Comparison of ENCODE assay signal across 27 mouse cellular contexts in the genomic region with DNA sequence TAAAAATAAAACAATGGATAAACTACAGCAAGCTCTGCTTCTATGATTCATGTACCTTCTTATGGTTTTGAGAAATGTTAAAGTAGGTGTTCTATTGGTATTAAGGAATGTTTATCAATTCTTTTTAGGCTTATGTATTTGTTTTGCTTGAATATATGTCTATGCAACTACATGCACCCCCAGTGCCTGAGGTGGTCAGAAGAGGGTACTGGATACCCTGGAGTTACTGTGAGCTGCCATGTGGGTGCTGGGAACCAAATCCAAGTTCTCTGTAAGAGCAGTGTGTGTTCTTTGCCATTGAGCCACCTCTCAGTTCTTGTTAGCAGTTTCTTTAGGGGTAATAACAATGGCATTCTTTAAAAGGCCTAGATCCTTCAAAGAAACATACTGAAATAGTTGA. TPM values are rescaled to one million over a fixed set of nuclear protein-coding genes. Genes with fewer than 3 reads are reported as not detected.
A peak's percentile ranks its signal among the peaks of the same experiment; 100 is the strongest.
DNase-seq lines count a peak whose midpoint lies in the region; ATAC-seq and TF ChIP-seq lines count a peak whose summit lies in the region.
"Had no signal": no experiment of that assay in that cellular context is flagged by ENCODE, and none has a peak within 500 bp of the region (broad histone marks: within the 10 kb centered on the region; RNA-seq: fewer than 3 reads in every experiment).

No protein-coding gene starts in this region.

- no peak overlapping the region for H3K4me3 ChIP-seq in liver, embryonic 11.5 days (ENCODE audit: low read depth, low read length)
- H3K4me3 ChIP-seq in CH12.LX (replicated peaks in 1 of 3; ENCODE audit: low read depth in 2 of 3, low read length in 2 of 3, poor library complexity in 1 of 3) = no peak overlapping the region
- H3K4me3 ChIP-seq in MEL (ENCODE audit: control insufficient read depth in 1 of 2, insufficient read depth in 1 of 2, low read depth in 2 of 2, low read length in 2 of 2) = no peak overlapping the region

- peaks cover 27% of the 10 kb centered on the region for H3K79me2 ChIP-seq in CH12.LX (replicated peaks; ENCODE audit: control insufficient read depth, extremely low read depth, insufficient read depth, poor library complexity, severe bottlenecking)
- H3K79me2 ChIP-seq in MEL (ENCODE audit: control insufficient read depth, insufficient read depth, low read length, poor library complexity) = peaks cover 20% of the 10 kb centered on the region

- H3K4me2 ChIP-seq in liver, embryonic 11.5 days = peak overlapping the region; percentile 78
- H3K4me2 ChIP-seq in CH12.LX (ENCODE audit: insufficient read depth, low read depth, poor library complexity, severe bottlenecking) = no peak overlapping the region

- dilution Hi-C loops in CH12.LX (cut with MboI; ENCODE audit: extremely low pct_ligation_motif_present, extremely low pct_unique_long_range_greater_than_20kb, low sequenced_read_pairs) = no loop called here

- in situ Hi-C loops in CH12.LX (cut with MboI; ENCODE audit: low pct_ligation_motif_present, low pct_unique_long_range_greater_than_20kb, low sequenced_read_pairs) = no loop called here

- H3K4me1 ChIP-seq in liver, embryonic 11.5 days (replicated peaks; ENCODE audit: control insufficient read depth, insufficient read depth, low read length) = peaks cover 20% of the 10 kb centered on the region
- H3K4me1 ChIP-seq in CH12.LX (ENCODE audit: control insufficient read depth in 1 of 2, insufficient read depth in 2 of 2) = peaks cover 0 to 26% of the 10 kb centered on the region in 2 experiments; a peak in 2 of 4 replicates
- peaks cover 6 to 8% of the 10 kb centered on the region in 2 experiments; a peak in 3 of 4 replicates for H3K4me1 ChIP-seq in MEL (ENCODE audit: control insufficient read depth in 1 of 2, insufficient read depth in 2 of 2, low read length in 2 of 2)

- no peak overlapping the region for H3K9ac ChIP-seq in liver, embryonic 11.5 days (ENCODE audit: low read depth, low read length)
- no peak overlapping the region for H3K9ac ChIP-seq in CH12.LX (ENCODE audit: insufficient read depth, low read depth)
- peak overlapping the region; percentile 82 for H3K9ac ChIP-seq in MEL (ENCODE audit: control insufficient read depth, low read depth, low read length, poor library complexity, severe bottlenecking)
- H3K9ac ChIP-seq: embryonic facial prominence, embryonic 13.5 days; forebrain, embryonic 12.5 days; forebrain, embryonic 15.5 days; heart, embryonic 13.5 days; hindbrain, embryonic 12.5 days; hindbrain, embryonic 15.5 days had no signal

- H3K36me3 ChIP-seq in liver, embryonic 11.5 days (ENCODE audit: control insufficient read depth, insufficient read depth, low read length) = peaks cover 22% of the 10 kb centered on the region
- H3K36me3 ChIP-seq in CH12.LX (replicated peaks in 1 of 2; ENCODE audit: control insufficient read depth in 1 of 2, insufficient read depth in 1 of 2, low read length in 1 of 2) = peaks cover 22 to 50% of the 10 kb centered on the region in 2 experiments
- peaks cover 0 to 13% of the 10 kb centered on the region in 2 experiments; a peak in 3 of 4 replicates for H3K36me3 ChIP-seq in MEL (ENCODE audit: control insufficient read depth in 1 of 2, insufficient read depth in 2 of 2, low read length in 2 of 2)

- H3K27ac ChIP-seq in liver, embryonic 11.5 days (ENCODE audit: low read depth, low read length) = no peak overlapping the region
- H3K27ac ChIP-seq in CH12.LX (ENCODE audit: insufficient read depth, low read depth) = no peak overlapping the region
- no peak overlapping the region for H3K27ac ChIP-seq in MEL (ENCODE audit: control insufficient read depth, low read depth, low read length)
- H3K27ac ChIP-seq: embryonic facial prominence, embryonic 10.5 days; embryonic facial prominence, embryonic 13.5 days; forebrain, embryonic 12.5 days; forebrain, embryonic 15.5 days; heart, embryonic 13.5 days; hindbrain, embryonic 12.5 days; hindbrain, embryonic 15.5 days had no signal

- H3K27me3 ChIP-seq in liver, embryonic 11.5 days (replicated peaks; ENCODE audit: control insufficient read depth, insufficient read depth, low read length) = no peaks in the 10 kb centered on the region
- H3K27me3 ChIP-seq in CH12.LX (replicated peaks) (no peaks in the 10 kb centered on the region), MEL (ENCODE audit: control insufficient read depth in 1 of 2, insufficient read depth in 2 of 2, low read length in 2 of 2) (no peaks in the 10 kb centered on the region)
- H3K27me3 ChIP-seq: embryonic facial prominence, embryonic 13.5 days; forebrain, embryonic 12.5 days; forebrain, embryonic 15.5 days; heart, embryonic 13.5 days; hindbrain, embryonic 12.5 days; hindbrain, embryonic 15.5 days; Patski had no signal

- H3K9me3 ChIP-seq in liver, embryonic 11.5 days (ENCODE audit: control insufficient read depth, low read length) = no peaks in the 10 kb centered on the region
- H3K9me3 ChIP-seq in CH12.LX (replicated peaks; ENCODE audit: low read length) (no peaks in the 10 kb centered on the region), MEL (replicated peaks; ENCODE audit: insufficient read depth, low read length) (no peaks in the 10 kb centered on the region)
- H3K9me3 ChIP-seq: embryonic facial prominence, embryonic 10.5 days; embryonic facial prominence, embryonic 13.5 days; forebrain, embryonic 12.5 days; forebrain, embryonic 15.5 days; heart, embryonic 10.5 days; heart, embryonic 13.5 days; hindbrain, embryonic 12.5 days; hindbrain, embryonic 15.5 days had no signal

- TF ChIP-seq POLR2A in CH12.LX (IDR thresholded peaks at IDR 0.05; ENCODE audit: low read depth, low read length) (no peak), MEL (IDR thresholded peaks at IDR 0.05; ENCODE audit: control insufficient read depth in 1 of 2, insufficient read depth in 1 of 2, low read depth in 1 of 2, low read length in 2 of 2, poor library complexity in 1 of 2) (peak in 1 of 2 experiments; percentile 7; a peak in 1 of 4 replicates)

- DNase-seq in liver, embryonic 11.5 days (ENCODE audit: low spot score) = no peak
- DNase-seq in liver (no peak), CH12.LX (ENCODE audit: extremely low read depth) (no peak), MEL (ENCODE audit: low read depth, low spot score) (peak; percentile 14)
- DNase-seq in layer of hippocampus, adult 9-11 months = no peak
- no peak for DNase-seq in spleen, postnatal 36 days (ENCODE audit: low spot score in 2 of 2)
- DNase-seq: adrenal gland, postnatal 10 days; adrenal gland, postnatal 36 days; cerebellum, adult 2 months; cerebellum, postnatal 10 days; cerebellum, postnatal 36 days; embryo, embryonic 11 days; gastrocnemius, postnatal 25 days; heart, adult 2 months; heart, postnatal 14 days had no signal

- TF ChIP-seq CTCF in CH12.LX (conservative IDR thresholded peaks at IDR 0.05 in 1 of 2, IDR thresholded peaks at IDR 0.05 in 1 of 2; ENCODE audit: low read depth in 2 of 2, low read length in 2 of 2) (no peak), MEL (IDR thresholded peaks at IDR 0.05 in 2 of 3, conservative IDR thresholded peaks at IDR 0.05 in 1 of 3; ENCODE audit: control insufficient read depth in 1 of 3, insufficient read depth in 1 of 3, low read depth in 2 of 3, low read length in 3 of 3, poor library complexity in 1 of 3, severe bottlenecking in 1 of 3) (no peak)

- no peak for TF ChIP-seq EP300 in CH12.LX (IDR thresholded peaks at IDR 0.05; ENCODE audit: low read length)
- TF ChIP-seq EP300 in MEL (IDR thresholded peaks at IDR 0.05; ENCODE audit: low read depth in 1 of 2, low read length in 2 of 2) = no peak

- no peak for ATAC-seq in liver, embryonic 11.5 days (replicated peaks; ENCODE audit: low FRiP score)
- ATAC-seq: CD4-positive, CD25-positive, alpha-beta regulatory T cell, adult 4 months; forebrain, embryonic 15.5 days; Patski had no signal

- TF ChIP-seq RAD21 in CH12.LX (IDR thresholded peaks at IDR 0.05; ENCODE audit: low read depth, low read length) (no peak), MEL (IDR thresholded peaks at IDR 0.05; ENCODE audit: low read depth, low read length) (no peak)

TF ChIP-seq in CH12.LX, 34 proteins besides CTCF, POLR2A, EP300 and RAD21 (continues in another document):
- peak; percentile 29; the same call in 1 of the 2 replicates for TF ChIP-seq POLR2AphosphoS2 (IDR thresholded peaks at IDR 0.05; ENCODE audit: low read depth, low read length)

TF ChIP-seq in MEL, 35 proteins besides CTCF, POLR2A, EP300 and RAD21 (continues in another document):
- peak; percentile 67 for TF ChIP-seq POLR2AphosphoS2 (IDR thresholded peaks at IDR 0.05; ENCODE audit: low read length)

RNA-seq across cellular contexts. Expression of gene Akap8l, which starts 1.3 kb away (rescaled TPM):
- 61.4 and 74.3 TPM in 2 replicates for polyA plus RNA-seq in liver, embryonic 11.5 days (2014; fragmentation: Nextera tagmentation; extraction: Ambion mirVana)
- total RNA-seq in CH12.LX (2012; rRNA removed) (32.0 and 41.4 TPM in 2 replicates), CH12.LX (2014; rRNA removed) (29.6 and 30.1 TPM in 2 replicates), MEL (2012; rRNA removed) (34.1 and 40.0 TPM in 2 replicates)
- polyA plus RNA-seq in CH12.LX (2012; ENCODE audit: insufficient read length, low read depth) (43.4 and 51.2 TPM in 2 replicates), MEL (2012; ENCODE audit: insufficient read depth in 1 of 2, insufficient read length in 2 of 2, low read depth in 1 of 2, low replicate concordance in 2 of 2, missing spikeins in 1 of 2) (10 to 100 TPM in 1 of 2 experiments, not detected in 1; 63.8 TPM)

RNA-seq across cellular contexts. Expression of gene Akap8, which starts 30.7 kb away (rescaled TPM):
- polyA plus RNA-seq in liver, embryonic 11.5 days (2014; fragmentation: Nextera tagmentation; extraction: Ambion mirVana) = 54.9 and 60.9 TPM in 2 replicates
- total RNA-seq in CH12.LX (2012; rRNA removed) (62.5 and 85.8 TPM in 2 replicates), CH12.LX (2014; rRNA removed) (75.2 and 80.2 TPM in 2 replicates), MEL (2012; rRNA removed) (80.3 and 101 TPM in 2 replicates)
- polyA plus RNA-seq in CH12.LX (2012; ENCODE audit: insufficient read length, low read depth) (146 and 174 TPM in 2 replicates), MEL (2012; ENCODE audit: insufficient read depth in 1 of 2, insufficient read length in 2 of 2, low read depth in 1 of 2, low replicate concordance in 2 of 2, missing spikeins in 1 of 2) (100 to 1,000 TPM in 1 of 2 experiments, 10 to 100 TPM in 1; 77.9 to 127 TPM)

RNA-seq across cellular contexts. Expression of gene Wiz, which starts 37.5 kb away (rescaled TPM):
- 25.7 and 26.4 TPM in 2 replicates for polyA plus RNA-seq in liver, embryonic 11.5 days (2014; fragmentation: Nextera tagmentation; extraction: Ambion mirVana)
- total RNA-seq in CH12.LX (2012; rRNA removed) (4.4 and 4.5 TPM in 2 replicates), CH12.LX (2014; rRNA removed) (1.0 and 1.2 TPM in 2 replicates), MEL (2012; rRNA removed) (4.4 and 5.6 TPM in 2 replicates)
- polyA plus RNA-seq in CH12.LX (2012; ENCODE audit: insufficient read length, low read depth) (20.4 and 25.4 TPM in 2 replicates), MEL (2012; ENCODE audit: insufficient read depth in 1 of 2, insufficient read length in 2 of 2, low read depth in 1 of 2, low replicate concordance in 2 of 2, missing spikeins in 1 of 2) (10 to 100 TPM in 1 of 2 experiments, not detected in 1; 44.1 TPM)

RNA-seq across cellular contexts. Expression of gene Rasal3, which starts 51.7 kb away (rescaled TPM):
- polyA plus RNA-seq in liver, embryonic 11.5 days (2014; fragmentation: Nextera tagmentation; extraction: Ambion mirVana) = 7.5 and 8.7 TPM in 2 replicates
- total RNA-seq in CH12.LX (2012; rRNA removed) (27.5 and 40.5 TPM in 2 replicates), CH12.LX (2014; rRNA removed) (18.1 and 18.6 TPM in 2 replicates), MEL (2012; rRNA removed) (0.04 TPM in 1 of 2 replicates, not detected in the other)
- polyA plus RNA-seq in CH12.LX (2012; ENCODE audit: insufficient read length, low read depth) (77.6 and 83.2 TPM in 2 replicates), MEL (2012; ENCODE audit: insufficient read depth in 1 of 2, insufficient read length in 2 of 2, low read depth in 1 of 2, low replicate concordance in 2 of 2, missing spikeins in 1 of 2) (under 1 TPM in 1 of 2 experiments, not detected in 1; 0.04 TPM)
- total RNA-seq: gastrocnemius, adult 8-10 months had no signal
- polyA plus RNA-seq: C2C12, Patski had no signal
